Mouse (Mus musculus) gastrocnemius, postnatal 14 days (tissue): Measurements from ENCODE around the gene Ppip5k2. TPM values are rescaled to one million over a fixed set of nuclear protein-coding genes. Genes with fewer than 3 reads are reported as not detected.
A peak's percentile ranks its signal among the peaks of the same experiment; 100 is the strongest.
"Not testable (repeated sequence)": the region's sequence is repeated elsewhere in the genome, so short reads cannot be mapped to it uniquely, and the experiment has no call there.

Source experiments
- DNase-seq: peaks from one replicate; pipeline ENCODE4 v3.0.0; 2021; ENCODE audit warnings: mixed read lengths
- intact Hi-C: fragments of 180-260 bp; cut with DNase I; formaldehyde crosslinking; loops from one replicate; pipeline ENCODE4 v1.15.1; 2025; ENCODE audit warnings: low total_unique reads
- long read RNA-seq, 2 experiments: library from polyadenylated mRNA; stranded (forward); transcript quantifications; one replicate each; pipeline ENCODE4 v2.0.0; 2021
- total RNA-seq, 2 experiments: library from RNA; stranded (reverse); gene quantifications; 2 replicates each; pipeline ENCODE4 v1.2.3; 2021

The Ppip5k2 gene
- total RNA-seq = 1 to 10 TPM; 2.7 to 3.8 TPM
- long read RNA-seq, experiment 1, full-length matches to known transcripts = 1 of 1 reads
- long read RNA-seq, experiment 1, partial matches to known transcripts = 0 of 1 reads
- long read RNA-seq, experiment 1, other reads (novel, unspliced or antisense) = 0 of 1 reads
- long read RNA-seq, experiment 2, partial matches to known transcripts = 0 of 2 reads
- long read RNA-seq, experiment 2, other reads (novel, unspliced or antisense) = 2 of 2 reads

- DNase-seq = peak; percentile 95
- intact Hi-C loops = no loop called here
Observed at GRCm38 (mm10) chr1:97769904-97770753, at the start of gene Ppip5k2, which contains the start of gene Gin1. Gene Ppip5k2 (minus strand): TSS chr1:97770411. Gene Gin1 (plus strand): TSS chr1:97770172.

DNA sequence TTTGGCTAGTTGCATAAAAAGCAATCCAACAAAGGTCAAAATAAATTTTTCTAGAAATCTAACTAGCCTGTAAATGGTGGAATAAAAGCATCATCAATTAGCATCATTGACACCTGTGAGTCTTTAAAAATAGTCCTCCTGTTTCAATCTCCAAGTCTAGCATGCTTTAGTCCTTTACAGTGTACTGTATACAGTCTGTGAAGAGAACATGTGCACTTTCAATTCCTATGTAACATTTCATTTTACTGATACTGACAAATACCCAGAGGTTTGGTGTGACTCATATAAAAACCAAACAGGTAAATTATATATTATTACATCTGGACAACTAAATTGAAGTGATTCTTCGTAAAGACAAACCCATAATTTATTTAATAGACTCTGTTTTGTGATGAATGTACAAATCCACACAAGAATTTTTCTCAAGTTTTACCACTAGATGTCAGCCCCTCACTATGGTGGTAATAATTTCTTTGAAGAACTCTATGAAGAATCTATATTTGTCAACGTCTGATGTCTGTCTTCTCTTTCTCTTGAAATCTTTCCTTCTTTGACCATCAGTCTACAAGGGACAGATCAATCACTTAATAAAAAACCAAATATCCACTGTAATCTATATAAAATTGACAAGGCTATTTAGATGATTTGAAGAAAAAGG is 39.2 kb upstream of the Ppip5k2 start:
- intact Hi-C loops = loop anchor here (5.0 kb wide), 1 partner anchor 368 kb away; no protein-coding TSS in a partner anchor
- DNase-seq = no peak

DNA sequence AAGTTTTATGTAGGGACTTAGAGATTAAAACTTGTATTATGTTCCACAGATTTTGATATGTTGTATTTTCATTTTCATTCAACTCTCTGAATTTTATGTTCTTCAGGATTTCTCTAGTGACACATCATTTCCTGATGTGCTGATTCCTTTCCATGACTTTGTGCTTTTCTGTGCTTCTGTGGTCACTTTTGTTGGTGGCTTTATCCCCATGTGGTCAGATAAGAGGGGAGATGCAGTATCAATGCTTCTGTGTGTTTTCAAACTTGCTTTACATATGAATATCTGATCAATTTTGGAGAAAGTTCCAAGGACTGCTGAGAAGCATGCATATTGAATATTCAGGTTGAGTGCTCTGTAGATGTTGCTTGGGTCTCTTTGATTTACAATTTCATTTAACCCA is 34.3 kb upstream of the Ppip5k2 start:
- intact Hi-C loops = no loop called here
- DNase-seq = no peak

- DNase-seq = no peak
- intact Hi-C loops = no loop called here
Observed at GRCm38 (mm10) chr1:97802207-97802902, 32.1 kb upstream of the Ppip5k2 start.

GRCm38 (mm10) chr1:97795936-97796335 is 25.7 kb upstream of the Ppip5k2 start:
- intact Hi-C loops = no loop called here
- DNase-seq = no peak

DNA sequence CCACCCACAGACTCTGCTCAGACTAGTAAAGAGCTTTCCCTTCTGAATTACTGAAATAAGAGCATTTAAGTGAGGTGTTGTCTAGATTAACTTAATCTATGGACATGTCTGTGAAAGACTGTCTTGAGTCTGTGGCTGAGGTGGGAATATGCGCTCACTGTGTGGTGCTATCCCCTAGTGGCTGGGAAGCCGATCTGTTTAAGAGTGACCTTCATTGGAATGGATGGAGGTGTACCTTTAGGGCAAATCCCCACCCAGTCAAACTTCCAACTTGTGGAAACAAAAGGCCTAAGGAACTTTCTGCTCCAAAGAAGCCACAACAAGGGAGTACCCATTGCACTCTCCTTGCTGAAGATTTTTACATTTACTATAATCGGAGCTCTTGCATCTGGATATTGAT is 23.9 kb upstream of the Ppip5k2 start:
- DNase-seq = no peak
- intact Hi-C loops = no loop called here

GRCm38 (mm10) chr1:97788490-97788889 is 18.3 kb upstream of the Ppip5k2 start:
- no peak for DNase-seq
- intact Hi-C loops = no loop called here

DNA sequence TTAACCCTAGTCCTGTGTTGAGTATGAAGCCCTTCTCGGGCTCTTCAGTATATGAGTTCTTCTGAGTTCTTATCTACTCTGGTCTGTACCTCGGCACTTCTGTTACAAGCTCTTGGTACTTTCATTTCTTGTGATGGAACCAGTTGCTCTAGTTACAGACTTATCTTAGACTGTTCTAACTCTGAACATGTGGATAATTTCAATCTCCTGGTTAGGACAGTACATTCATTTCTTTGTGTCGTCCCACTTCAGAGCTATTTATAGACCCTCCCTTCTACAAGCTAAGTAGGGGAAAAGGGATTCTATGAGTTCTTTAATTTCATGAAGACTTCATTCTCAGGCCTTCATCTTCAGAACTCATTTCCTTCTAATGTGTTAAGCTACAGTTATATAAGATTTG is 17.5 kb upstream of the Ppip5k2 start:
- no peak for DNase-seq
- intact Hi-C loops = no loop called here

GRCm38 (mm10) chr1:97785685-97786393 is 15.6 kb upstream of the Ppip5k2 start:
- no peak for DNase-seq
- intact Hi-C loops = no loop called here

- intact Hi-C loops = no loop called here
- no peak for DNase-seq
Observed at GRCm38 (mm10) chr1:97784928-97785327, 14.7 kb upstream of the Ppip5k2 start.

DNA sequence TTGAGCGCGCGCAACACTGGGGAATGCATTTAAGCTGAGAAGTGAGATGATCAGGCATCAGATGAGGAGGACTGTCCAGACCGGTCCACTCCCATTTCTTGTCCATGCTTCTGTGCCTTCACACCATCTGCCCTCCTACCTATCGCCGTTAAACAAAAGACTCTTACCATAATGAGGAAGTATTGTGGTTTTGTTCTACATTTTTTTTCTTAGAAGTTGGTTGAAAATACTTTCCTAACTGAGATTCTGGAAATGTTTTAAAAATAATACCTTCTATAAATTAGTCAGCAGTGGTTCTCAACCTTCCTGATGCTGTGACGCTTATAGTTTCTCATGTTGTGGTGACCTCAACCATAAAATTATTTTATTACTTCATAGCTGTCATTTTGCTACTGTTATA is 11.5 kb upstream of the Ppip5k2 start:
- intact Hi-C loops = no loop called here
- DNase-seq = no peak

DNA sequence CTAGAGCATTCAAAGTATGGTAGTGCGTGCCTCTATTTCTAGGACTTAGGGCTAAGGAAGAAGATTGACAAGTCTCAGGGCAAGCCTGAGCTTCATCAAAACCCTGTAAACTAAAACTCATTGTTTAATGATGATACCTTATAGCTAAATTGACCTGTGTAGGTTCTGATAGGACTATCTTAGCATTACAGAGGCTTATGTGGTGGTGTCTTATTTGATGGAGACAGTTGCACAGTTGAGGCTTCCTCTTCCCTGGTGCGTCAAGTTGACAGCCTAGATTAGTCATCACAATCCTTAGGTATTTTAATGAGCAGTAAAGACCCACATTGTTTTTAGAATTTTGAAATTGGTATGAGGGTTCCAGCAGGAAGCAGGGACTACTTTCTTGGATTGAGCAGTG is 3.8 kb upstream of the Ppip5k2 start:
- intact Hi-C loops = no loop called here
- DNase-seq = no peak

- intact Hi-C loops = no loop called here
- no peak for DNase-seq
Observed at GRCm38 (mm10) chr1:97773362-97773761, 3.2 kb upstream of the Ppip5k2 start.

- intact Hi-C loops = no loop called here
- DNase-seq = no peak
Observed at GRCm38 (mm10) chr1:97771727-97772126, 1.5 kb upstream of the Ppip5k2 start.

- peak; percentile 7 for DNase-seq
- intact Hi-C loops = no loop called here
Observed at GRCm38 (mm10) chr1:97771118-97771517, 907 bp upstream of the Ppip5k2 start.

GRCm38 (mm10) chr1:97769294-97769903 is 812 bp downstream of the Ppip5k2 start:
- intact Hi-C loops = no loop called here
- DNase-seq = peak; percentile 7

DNA sequence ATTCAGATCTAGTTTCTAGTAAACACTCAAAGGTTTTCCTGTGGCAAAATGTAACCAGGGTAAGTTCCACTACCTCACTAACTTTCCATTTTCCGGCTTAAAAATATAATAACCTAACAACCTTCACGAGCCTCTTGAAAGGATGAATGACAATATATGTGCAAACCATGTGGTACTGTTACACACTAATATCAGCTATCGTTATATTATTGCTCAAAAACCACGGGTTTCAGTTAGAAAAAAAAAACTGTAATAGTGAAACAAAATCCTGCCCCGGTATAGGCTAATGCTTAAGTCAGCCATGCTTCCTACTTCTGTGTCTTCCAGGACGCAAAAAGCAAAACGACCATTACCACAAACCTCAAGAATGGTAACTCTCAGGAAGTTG is 1.3 kb downstream of the Ppip5k2 start:
- intact Hi-C loops = no loop called here
- no peak for DNase-seq

- no peak for DNase-seq
- intact Hi-C loops = no loop called here
Observed at GRCm38 (mm10) chr1:97768089-97768488, 2.1 kb downstream of the Ppip5k2 start.

- intact Hi-C loops, DNase-seq: not testable (repeated sequence)
Observed at GRCm38 (mm10) chr1:97765712-97766111, 4.5 kb downstream of the Ppip5k2 start.
